Mouse (Mus musculus): ENCODE results near the gene C1d. TPM values are rescaled to one million over a fixed set of nuclear protein-coding genes. Genes with fewer than 3 reads are reported as not detected.

Gene C1d
- total RNA-seq, 2 experiments from 2014 or later: 46.7 to 57.0 TPM

- intact Hi-C loops (cut with DNase I): no loop called here
- no peak for DNase-seq (ENCODE audit: low spot score in 2 of 2)
Observed at GRCm38 (mm10) chr11:17307457-17307856, 50.1 kb downstream of the C1d start.

Other genes starting within 250 kb of the C1d start
- gene Cnrip1, start 206.0 kb upstream of the C1d start, total RNA-seq (2021): 100 to 1,000 TPM; 151 to 156 TPM
- gene Plek, start 205.2 kb upstream of the C1d start, total RNA-seq (2021): 1 to 10 TPM; 4.5 to 5.5 TPM
- 100 to 1,000 TPM; 697 to 717 TPM for gene Ppp3r1, start 98.3 kb upstream of the C1d start, total RNA-seq (2021)
- gene Wdr92, start 75.5 kb upstream of the C1d start, total RNA-seq (2021): 1 to 10 TPM; 6.0 to 6.8 TPM
- 10 to 100 TPM; 24.4 to 29.9 TPM for gene Pno1, start 46.0 kb upstream of the C1d start, total RNA-seq (2021)

Measured in left cerebral cortex, postnatal 14 days (tissue).